Mouse (Mus musculus): Measurements from ENCODE around the gene Rasl12. TPM values are rescaled to one million over a fixed set of nuclear protein-coding genes. Genes with fewer than 3 reads are reported as not detected.

Rasl12 gene
- polyA plus RNA-seq, 1 experiment from 2014 or later, result 0.08 TPM

- no peaks in the 10 kb centered on the region for H3K27me3 ChIP-seq (ENCODE audit: insufficient read depth, low read length)
- 72% methylated on average over 5 of the region's 5 CpGs for WGBS (ENCODE audit: insufficient replicate concordance)
- H3K4me3 ChIP-seq (ENCODE audit: low read depth, low read length), result no peak overlapping the region
- H3K27ac ChIP-seq (ENCODE audit: low read depth), result no peak overlapping the region
- H3K9me3 ChIP-seq (ENCODE audit: low read length), result no peaks in the 10 kb centered on the region
- no peak overlapping the region for H3K4me2 ChIP-seq (ENCODE audit: low read depth, low read length)
- no peaks in the 10 kb centered on the region for H3K36me3 ChIP-seq (replicated peaks; ENCODE audit: insufficient read depth, low read length)
- DNase-seq, result no peak
- H3K4me1 ChIP-seq (ENCODE audit: insufficient read depth), result peaks cover 3% of the 10 kb centered on the region; the same call in 1 of the 2 replicates
- no peak for ATAC-seq
- TF ChIP-seq EP300 (IDR thresholded peaks at IDR 0.05; ENCODE audit: low read depth), result no peak
- no peak for TF ChIP-seq CTCF (IDR thresholded peaks at IDR 0.05; ENCODE audit: low read depth)
- H3K9ac ChIP-seq (replicated peaks), result no peak overlapping the region
These were observed 29.7 kb downstream of the Rasl12 start for GRCm38 (mm10) chr9:65428003-65428402.

GRCm38 (mm10) chr9:65430401-65430800 is 32.1 kb downstream of the Rasl12 start:
- no peak for ATAC-seq
- no peaks in the 10 kb centered on the region for H3K9me3 ChIP-seq (ENCODE audit: low read length)
- H3K36me3 ChIP-seq (replicated peaks; ENCODE audit: insufficient read depth, low read length), result no peaks in the 10 kb centered on the region
- H3K27me3 ChIP-seq (ENCODE audit: insufficient read depth, low read length), result no peaks in the 10 kb centered on the region
- no peak for TF ChIP-seq EP300 (IDR thresholded peaks at IDR 0.05; ENCODE audit: low read depth)
- TF ChIP-seq CTCF (IDR thresholded peaks at IDR 0.05; ENCODE audit: low read depth), result no peak
- no peak overlapping the region for H3K27ac ChIP-seq (ENCODE audit: low read depth)
- DNase-seq, result no peak
- no peak overlapping the region for H3K4me3 ChIP-seq (ENCODE audit: low read depth, low read length)
- no peak overlapping the region for H3K4me2 ChIP-seq (ENCODE audit: low read depth, low read length)
- H3K4me1 ChIP-seq (ENCODE audit: insufficient read depth), result no peaks in the 10 kb centered on the region
- no peak overlapping the region for H3K9ac ChIP-seq (replicated peaks)

GRCm38 (mm10) chr9:65430921-65431320 is 32.6 kb downstream of the Rasl12 start:
- Histone ChIP-seq H3K4me3 (ENCODE audit: low read depth, low read length) (no peak overlapping the region), H3K9me3 (ENCODE audit: low read length) (no peaks in the 10 kb centered on the region), H3K27ac (ENCODE audit: low read depth) (no peak overlapping the region), H3K36me3 (replicated peaks; ENCODE audit: insufficient read depth, low read length) (no peaks in the 10 kb centered on the region), H3K9ac (replicated peaks) (no peak overlapping the region), H3K27me3 (ENCODE audit: insufficient read depth, low read length) (no peaks in the 10 kb centered on the region), H3K4me1 (ENCODE audit: insufficient read depth) (no peaks in the 10 kb centered on the region), H3K4me2 (ENCODE audit: low read depth, low read length) (no peak overlapping the region)
- ATAC-seq (no peak), DNase-seq (no peak)
- TF ChIP-seq CTCF (IDR thresholded peaks at IDR 0.05; ENCODE audit: low read depth) (no peak), EP300 (IDR thresholded peaks at IDR 0.05; ENCODE audit: low read depth) (no peak)
- WGBS (ENCODE audit: insufficient replicate concordance), result 88% methylated on average over 5 of the region's 5 CpGs

- 3% methylated on average over 3 of the region's 3 CpGs for WGBS (ENCODE audit: insufficient replicate concordance)
- Histone ChIP-seq H3K36me3 (replicated peaks; ENCODE audit: insufficient read depth, low read length) (no peaks in the 10 kb centered on the region), H3K27ac (ENCODE audit: low read depth) (no peak overlapping the region), H3K27me3 (ENCODE audit: insufficient read depth, low read length) (no peaks in the 10 kb centered on the region), H3K4me2 (ENCODE audit: low read depth, low read length) (no peak overlapping the region), H3K9ac (replicated peaks) (no peak overlapping the region), H3K4me3 (ENCODE audit: low read depth, low read length) (no peak overlapping the region), H3K9me3 (ENCODE audit: low read length) (no peaks in the 10 kb centered on the region), H3K4me1 (ENCODE audit: insufficient read depth) (peaks cover 5% of the 10 kb centered on the region)
- peak; percentile 81 for DNase-seq
- no peak for TF ChIP-seq EP300 (IDR thresholded peaks at IDR 0.05; ENCODE audit: low read depth)
- TF ChIP-seq CTCF (IDR thresholded peaks at IDR 0.05; ENCODE audit: low read depth), result peak; percentile 93
- peak; percentile 40 for ATAC-seq
These were observed 33.9 kb downstream of the Rasl12 start for GRCm38 (mm10) chr9:65432236-65432635.

- Histone ChIP-seq H3K4me3 (ENCODE audit: low read depth, low read length) (no peak overlapping the region), H3K9me3 (ENCODE audit: low read length) (no peaks in the 10 kb centered on the region), H3K27me3 (ENCODE audit: insufficient read depth, low read length) (no peaks in the 10 kb centered on the region), H3K4me2 (ENCODE audit: low read depth, low read length) (no peak overlapping the region), H3K9ac (replicated peaks) (no peak overlapping the region), H3K27ac (ENCODE audit: low read depth) (no peak overlapping the region), H3K36me3 (replicated peaks; ENCODE audit: insufficient read depth, low read length) (no peaks in the 10 kb centered on the region), H3K4me1 (ENCODE audit: insufficient read depth) (peaks cover 5% of the 10 kb centered on the region)
- ATAC-seq, result no peak
- WGBS (ENCODE audit: insufficient replicate concordance), result 56% methylated on average over 5 of the region's 5 CpGs
- TF ChIP-seq CTCF (IDR thresholded peaks at IDR 0.05; ENCODE audit: low read depth) (peak; percentile 78), EP300 (IDR thresholded peaks at IDR 0.05; ENCODE audit: low read depth) (no peak)
- peak; percentile 74 for DNase-seq
These were observed 35.8 kb downstream of the Rasl12 start for GRCm38 (mm10) chr9:65434140-65434539.

GRCm38 (mm10) chr9:65435211-65435610 is 36.9 kb downstream of the Rasl12 start:
- no peak overlapping the region for H3K9ac ChIP-seq (replicated peaks)
- TF ChIP-seq EP300 (IDR thresholded peaks at IDR 0.05; ENCODE audit: low read depth) (no peak), CTCF (IDR thresholded peaks at IDR 0.05; ENCODE audit: low read depth) (no peak)
- H3K4me3 ChIP-seq (ENCODE audit: low read depth, low read length), result no peak overlapping the region; the same call in 1 of the 2 replicates
- H3K9me3 ChIP-seq (ENCODE audit: low read length), result no peaks in the 10 kb centered on the region
- H3K4me1 ChIP-seq (ENCODE audit: insufficient read depth), result peaks cover 5% of the 10 kb centered on the region
- H3K4me2 ChIP-seq (ENCODE audit: low read depth, low read length), result peak overlapping the region; percentile 90; the same call in 1 of the 2 replicates
- ATAC-seq, result no peak
- no peak for DNase-seq
- no peak overlapping the region for H3K27ac ChIP-seq (ENCODE audit: low read depth)
- no peaks in the 10 kb centered on the region for H3K27me3 ChIP-seq (ENCODE audit: insufficient read depth, low read length)
- no peaks in the 10 kb centered on the region for H3K36me3 ChIP-seq (replicated peaks; ENCODE audit: insufficient read depth, low read length)
- WGBS (ENCODE audit: insufficient replicate concordance), result 66% methylated on average over 4 of the region's 4 CpGs
